Mouse (Mus musculus): ENCODE measurements around the gene Mt2.
A peak's percentile ranks its signal among the peaks of the same experiment; 100 is the strongest.

Mt2 gene

GRCm38 (mm10) chr8:94199202-94199869 is 26.9 kb downstream of the Mt2 start:
- peak; percentile 54 for DNase-seq

- no peak for DNase-seq
Observed at GRCm38 (mm10) chr8:94204043-94204442, 31.6 kb downstream of the Mt2 start.

DNA sequence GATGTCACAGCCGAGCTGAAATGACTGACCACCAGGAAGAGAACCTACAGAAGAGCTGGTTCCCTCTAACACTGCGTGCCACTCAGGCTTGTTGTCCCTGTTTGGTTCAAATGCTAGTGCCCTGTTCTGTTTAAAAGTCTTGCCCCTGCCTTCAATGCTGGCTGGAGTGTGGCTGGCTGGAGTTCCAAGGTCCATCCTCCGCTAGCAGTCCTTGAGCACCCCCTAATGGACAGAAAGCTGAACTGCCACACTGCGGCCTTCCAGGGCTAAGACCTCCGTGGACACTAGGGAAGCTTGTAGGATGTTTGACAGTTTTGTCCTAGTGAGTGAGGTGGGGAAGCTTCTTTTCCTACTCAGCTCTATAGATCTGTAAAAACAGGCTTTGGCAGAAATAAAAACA is 33.3 kb downstream of the Mt2 start:
- peak; percentile 62 for DNase-seq

- DNase-seq, result no peak
Observed at GRCm38 (mm10) chr8:94206256-94206655, 33.8 kb downstream of the Mt2 start.

GRCm38 (mm10) chr8:94207491-94207890 is 35.0 kb downstream of the Mt2 start:
- no peak for DNase-seq

DNA sequence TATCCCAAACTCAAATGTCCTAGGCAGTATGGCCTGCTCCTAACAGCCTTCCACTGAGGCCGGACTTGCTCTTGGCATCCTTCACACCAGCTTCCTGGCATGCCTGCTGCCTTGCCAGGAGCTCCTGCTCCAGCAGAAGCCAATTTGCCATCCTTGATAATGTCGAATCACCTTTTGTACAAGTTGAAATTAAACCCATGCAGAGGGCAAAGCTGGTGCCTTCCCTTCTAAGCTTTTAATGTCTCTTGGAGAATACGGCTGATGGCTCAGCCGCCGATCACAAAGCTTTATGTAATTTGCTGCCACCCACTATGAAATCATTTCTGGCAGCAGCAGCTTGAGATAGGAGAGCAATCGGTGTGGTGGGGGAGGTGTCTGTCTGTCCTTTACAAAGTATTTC is 37.2 kb downstream of the Mt2 start:
- no peak for DNase-seq

DNA sequence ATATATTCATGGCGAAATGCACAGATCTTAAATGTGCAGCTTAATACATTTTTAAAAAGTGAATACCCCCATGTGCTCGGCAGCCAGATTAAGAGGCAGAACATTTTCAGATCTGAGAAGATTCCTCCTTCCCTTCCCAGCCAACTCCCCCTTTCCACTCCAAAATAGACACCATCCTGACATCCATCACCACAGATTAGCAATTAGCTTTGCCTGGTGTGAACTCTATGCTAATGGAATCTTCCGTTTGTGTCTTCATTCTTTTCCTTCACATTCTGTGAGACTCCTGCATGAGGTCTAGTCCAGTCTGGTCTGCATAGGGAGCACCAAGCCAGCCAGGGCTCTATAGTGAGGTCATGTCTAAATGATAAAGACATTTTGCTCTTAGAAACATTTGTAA is 37.8 kb downstream of the Mt2 start:
- no peak for DNase-seq

DNA sequence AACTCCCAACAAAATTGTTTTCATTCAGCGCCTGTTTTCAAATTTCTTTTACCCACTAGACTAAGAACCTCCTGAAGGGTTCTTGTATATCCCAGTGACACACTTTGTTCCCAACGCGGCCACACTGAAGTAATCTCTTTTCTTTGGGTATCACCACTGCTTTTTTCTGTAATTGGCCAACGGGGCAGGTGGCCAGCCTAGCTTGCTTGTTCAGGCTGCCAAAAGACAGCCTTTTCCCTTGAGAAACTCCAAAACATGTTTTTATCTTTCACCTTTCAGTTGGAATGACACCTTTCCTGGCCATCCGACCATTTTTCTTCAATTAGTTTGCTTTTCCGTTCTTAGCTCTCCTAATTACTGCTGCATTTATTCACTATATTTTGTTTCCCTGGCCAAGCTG is 41.4 kb downstream of the Mt2 start:
- DNase-seq, result peak; percentile 11

DNA sequence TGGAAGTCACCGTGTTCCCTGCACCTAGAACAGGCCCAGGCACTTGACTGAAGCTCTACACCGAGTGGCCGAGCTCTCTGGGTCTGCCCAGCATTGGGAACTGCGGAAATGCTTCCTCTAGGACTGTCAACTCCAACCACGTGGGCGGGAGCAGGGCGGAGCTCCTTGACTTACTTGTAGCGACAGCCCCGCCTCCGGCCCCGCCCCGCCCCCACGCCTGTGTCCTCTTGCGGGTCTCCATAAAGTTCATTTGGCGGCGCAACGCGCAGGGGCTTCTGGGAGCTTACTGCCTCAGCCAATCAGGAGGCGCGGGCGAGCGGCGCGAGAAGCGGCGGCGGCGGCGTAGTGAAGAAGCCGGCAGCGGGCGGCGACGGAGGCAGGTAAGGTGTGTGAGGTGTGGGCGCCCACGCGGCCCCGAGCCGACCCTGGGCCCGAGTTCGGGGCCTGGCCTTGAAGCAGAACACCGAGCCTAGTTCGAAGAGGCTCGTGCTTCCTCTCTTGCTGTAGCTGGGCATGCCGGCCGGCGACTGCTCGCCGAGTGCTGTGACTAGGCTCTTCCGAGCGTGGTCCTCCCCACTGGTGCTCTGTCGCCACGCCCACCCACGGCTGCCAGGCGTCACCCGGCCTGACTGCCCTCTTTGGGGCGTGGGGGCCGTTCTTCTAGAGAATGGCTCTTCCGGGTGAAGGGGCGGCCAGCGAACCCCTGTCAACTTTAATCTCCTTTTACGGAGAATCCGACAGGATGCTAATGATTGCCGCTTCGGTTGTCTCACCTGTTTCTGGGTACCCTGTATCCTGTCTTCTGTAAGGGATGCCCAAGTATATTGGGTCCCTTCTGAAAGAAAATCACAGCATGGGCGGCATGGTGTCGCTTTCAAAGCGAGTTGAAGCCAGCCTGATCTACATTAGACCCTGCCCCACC is 42.0 kb downstream of the Mt2 start, which contains the start of gene Nup93:
Gene Nup93 (plus strand): TSS at position 313 of the 922 bp plus-strand sequence.
- peak; percentile 99 for DNase-seq
